Mouse (Mus musculus) megakaryocyte progenitor cell, adult 5-6 weeks (primary cell): ENCODE measurements at regions not wholly inside any gene's neighbourhood (a gene's known extent, or its start where the extent isn't known, plus 50 kb on each side); places are given as distances from the start of the nearest gene placed in this dataset.

ENCODE experiments used
- ATAC-seq: replicated peaks from 2 replicates; pipeline ENCODE4 v1.8.0; 2016; ENCODE audit warnings: mild to moderate bottlenecking, moderate TSS enrichment, inconsistent platforms; ENCODE audit not compliant: poor library complexity

DNA sequence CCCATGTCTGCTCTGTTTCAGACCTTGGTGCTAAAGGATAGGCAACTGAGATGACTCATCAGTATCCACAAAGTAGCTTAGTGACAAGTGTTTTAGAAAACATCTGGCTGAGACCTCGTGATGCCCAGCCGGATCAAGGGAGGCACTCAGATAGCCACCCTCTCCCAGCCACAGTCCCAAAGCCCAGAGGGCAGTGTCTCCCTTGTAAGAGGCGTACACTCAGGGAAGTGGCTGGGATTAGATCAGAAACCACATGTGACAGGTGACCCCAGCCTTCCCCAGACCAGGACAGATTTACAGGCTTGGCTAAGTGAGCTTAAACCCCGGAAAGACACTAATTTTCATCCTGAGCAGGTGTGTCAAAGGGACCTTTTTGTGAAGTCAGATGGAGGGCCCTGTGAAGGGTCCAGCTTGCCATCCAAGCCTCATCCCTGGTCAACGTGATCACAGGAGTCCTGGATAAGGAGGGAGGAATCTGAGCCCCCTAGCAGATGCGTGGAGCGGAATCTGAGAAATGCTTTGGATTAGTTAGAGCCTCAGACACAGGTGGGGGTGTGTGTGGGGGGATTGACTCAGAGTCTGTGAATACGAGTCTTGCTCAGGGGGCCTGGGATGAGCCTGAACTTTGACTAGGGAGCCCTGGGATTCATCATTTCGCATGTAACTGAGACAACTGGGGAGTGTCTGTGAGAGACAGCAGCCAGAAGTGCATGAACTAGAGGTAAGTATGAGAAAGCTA is 711.4 kb downstream of the Vrk1 start:
- ATAC-seq = no peak

DNA sequence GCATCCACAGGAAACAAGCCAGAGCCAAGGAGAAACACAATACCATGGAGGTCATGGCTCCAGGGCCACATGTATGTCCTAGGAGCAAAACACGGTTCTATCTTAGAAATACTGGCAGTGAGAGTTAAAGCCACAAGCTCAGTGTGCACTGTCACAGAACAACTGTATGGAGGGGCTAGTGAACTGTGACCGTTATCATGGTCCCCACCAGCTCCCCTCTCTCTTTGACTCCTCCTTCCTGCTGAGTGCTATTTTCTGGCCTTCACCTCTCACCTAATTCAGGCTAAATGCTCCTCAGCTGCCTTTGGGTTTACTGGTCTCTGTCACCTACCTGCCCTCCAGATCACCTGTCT is 712.0 kb downstream of the Vrk1 start:
- no peak for ATAC-seq

DNA sequence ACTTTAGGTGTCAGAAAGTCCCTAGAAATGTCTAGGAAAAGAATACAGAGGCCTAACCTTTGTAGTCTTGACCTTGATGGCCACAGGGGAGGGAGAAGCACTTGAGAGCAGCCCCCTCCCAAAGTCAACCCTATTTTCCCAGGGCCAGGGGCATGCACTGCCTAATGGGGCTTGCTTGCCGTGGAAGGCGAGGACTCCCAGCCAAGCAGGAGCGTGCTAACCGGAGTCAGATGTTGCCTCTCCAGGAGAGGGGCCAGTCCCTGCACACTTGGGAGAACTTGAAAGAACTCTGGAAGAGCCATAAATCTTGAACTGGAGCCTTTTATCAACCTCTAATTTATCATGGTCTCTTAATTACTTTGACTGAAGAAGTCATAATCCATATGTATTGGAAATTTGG is 712.7 kb downstream of the Vrk1 start:
- no peak for ATAC-seq

DNA sequence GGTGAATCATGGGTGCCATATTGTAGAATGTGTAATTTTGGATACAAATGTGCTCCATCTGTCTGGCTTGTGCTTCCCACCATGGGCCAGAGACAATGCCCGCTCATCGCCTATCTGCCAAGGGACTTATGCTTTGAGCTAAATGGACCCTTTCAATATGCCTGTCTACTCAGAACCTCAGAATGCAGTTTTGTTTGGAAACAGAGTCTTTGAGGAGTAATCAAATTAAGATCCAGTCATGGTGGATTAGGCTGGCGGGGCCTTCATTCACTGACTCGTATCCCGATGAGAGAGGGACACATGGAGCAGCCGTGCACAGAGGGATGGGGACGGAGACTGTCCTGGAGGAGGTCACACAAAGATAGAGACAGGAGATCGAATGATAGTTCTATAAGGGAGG is 716.9 kb downstream of the Vrk1 start:
- no peak for ATAC-seq

DNA sequence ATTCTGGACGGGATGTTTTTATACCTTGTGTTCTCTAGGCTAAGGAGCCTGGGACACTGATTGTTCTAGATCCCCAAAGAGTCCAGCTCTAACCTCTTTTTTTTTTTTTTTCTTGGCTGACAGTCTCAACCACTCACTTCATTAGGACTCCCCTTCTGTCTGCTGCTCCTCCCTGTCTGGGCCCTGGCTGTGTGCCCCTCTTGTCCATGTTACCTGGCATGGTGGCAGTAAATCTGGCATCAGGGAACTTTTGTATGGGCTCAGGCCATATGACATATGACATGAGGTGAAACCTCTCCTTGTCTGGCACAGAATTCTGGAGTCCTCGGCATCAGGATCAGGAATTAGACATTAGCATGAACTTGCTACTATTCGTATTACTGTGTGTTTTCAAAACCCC is 717.5 kb downstream of the Vrk1 start:
- no peak for ATAC-seq

DNA sequence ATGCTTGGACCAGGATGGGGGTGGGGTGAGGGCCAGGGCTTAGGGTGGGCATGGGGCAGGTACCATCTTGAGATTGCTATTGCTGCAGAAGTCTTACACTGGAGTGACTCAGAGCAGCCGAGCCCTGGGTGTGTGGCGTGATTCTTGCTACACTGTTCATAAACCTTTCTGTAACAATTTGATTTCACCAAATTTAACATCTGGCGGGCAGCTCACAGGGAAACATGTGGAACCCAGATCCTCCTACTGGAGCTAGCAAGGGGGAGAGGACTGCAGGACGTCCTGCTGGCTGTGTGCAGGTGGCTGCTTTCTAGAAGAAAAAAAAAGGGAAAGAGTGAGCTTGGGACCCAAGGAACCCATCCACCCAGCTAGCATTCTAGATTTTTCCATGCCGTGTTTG is 719.7 kb downstream of the Vrk1 start:
- no peak for ATAC-seq

DNA sequence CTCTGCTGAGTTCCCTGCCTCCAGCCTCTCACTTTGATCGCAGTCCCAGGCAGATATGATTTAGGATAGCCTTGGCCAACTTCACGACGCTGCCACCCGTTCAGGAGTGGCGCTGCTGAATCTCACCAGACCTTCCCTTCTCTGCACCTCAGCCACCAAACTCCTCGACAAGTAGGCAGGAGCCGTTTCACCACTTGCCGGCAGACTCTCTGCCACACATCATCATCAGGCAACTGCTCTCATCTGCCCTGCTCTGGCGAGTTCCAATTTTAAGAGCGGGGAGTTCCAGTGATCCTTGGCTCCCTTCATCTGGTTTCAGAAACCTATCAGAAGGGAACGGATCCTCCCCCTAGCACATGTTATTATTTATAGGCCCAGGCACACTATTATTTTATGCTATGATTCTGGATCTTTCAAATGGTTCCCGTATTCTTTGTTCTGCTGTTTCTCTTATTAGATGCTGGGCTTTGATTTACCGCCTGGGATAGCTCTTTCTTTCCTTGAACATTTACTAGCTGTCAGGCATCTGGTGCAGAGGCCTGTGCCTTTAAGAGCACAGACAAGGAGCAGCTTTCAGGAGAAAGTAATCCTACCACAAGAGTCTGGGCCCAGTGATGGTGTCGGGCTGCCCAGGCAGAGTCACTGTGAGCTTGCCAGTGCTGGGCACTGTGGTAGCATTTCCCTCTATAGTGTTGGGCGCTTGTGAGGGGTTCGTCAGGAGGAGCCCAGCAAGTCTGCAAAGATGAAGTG is 722.3 kb downstream of the Vrk1 start:
- ATAC-seq = no peak

DNA sequence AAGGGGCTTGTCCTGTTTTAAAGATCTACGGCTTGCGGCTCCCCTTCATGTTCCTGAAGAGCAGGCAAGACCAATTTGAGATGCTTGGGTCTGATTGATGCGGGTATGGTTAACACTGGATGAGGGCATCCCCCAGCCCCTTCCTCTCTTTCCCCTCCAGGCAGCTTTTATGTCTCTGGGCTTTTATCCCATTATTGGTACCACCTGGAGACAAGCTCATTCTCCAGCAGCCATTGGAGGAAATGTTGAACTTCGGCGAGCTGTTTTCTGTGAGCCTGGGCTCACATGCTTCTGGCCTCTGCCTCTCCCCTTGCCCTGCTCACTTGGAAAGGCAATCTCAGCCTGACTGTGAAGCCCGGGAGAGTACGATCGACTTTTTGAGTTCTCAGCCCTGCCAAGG is 738.7 kb downstream of the Vrk1 start:
- no peak for ATAC-seq

DNA sequence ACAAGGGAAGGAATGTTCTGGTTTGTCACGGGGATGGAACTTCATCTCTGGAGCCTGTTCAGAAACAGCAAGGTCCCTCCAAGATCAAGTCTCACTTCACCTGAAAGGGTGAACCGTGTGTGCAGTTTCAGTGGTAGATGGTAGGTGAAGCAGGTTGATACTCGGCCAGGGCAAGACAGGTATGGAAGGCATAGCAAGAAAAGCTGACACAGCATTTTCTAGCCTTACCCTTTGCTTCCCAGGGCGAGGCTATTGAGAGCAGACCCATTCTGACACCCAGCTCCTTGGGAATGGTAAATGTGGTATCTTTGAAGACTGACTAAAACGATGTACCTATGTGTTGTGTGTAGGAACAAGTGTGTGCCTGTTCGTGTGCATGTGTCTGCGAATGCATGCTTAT is 724.9 kb upstream of the 3110018I06Rik start:
- ATAC-seq = no peak

DNA sequence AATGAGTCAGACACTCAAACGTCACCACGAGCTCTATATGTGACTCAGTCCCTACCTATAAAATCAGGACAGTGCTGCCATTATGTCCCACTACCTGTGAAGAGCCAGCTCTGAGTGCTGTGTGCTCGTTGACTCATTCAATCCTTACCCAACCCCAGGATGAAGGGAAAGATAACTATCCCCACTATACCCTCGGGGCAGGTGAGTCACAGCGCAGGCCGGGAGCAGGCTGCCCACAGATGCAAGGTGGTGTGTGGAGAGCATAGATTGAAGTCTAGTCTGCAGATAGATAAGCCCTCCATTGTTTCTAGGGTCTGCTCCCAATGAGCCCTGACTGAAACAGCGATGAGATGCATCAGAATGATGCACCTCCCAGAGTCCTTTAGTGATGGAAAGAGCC is 723.9 kb upstream of the 3110018I06Rik start:
- no peak for ATAC-seq

DNA sequence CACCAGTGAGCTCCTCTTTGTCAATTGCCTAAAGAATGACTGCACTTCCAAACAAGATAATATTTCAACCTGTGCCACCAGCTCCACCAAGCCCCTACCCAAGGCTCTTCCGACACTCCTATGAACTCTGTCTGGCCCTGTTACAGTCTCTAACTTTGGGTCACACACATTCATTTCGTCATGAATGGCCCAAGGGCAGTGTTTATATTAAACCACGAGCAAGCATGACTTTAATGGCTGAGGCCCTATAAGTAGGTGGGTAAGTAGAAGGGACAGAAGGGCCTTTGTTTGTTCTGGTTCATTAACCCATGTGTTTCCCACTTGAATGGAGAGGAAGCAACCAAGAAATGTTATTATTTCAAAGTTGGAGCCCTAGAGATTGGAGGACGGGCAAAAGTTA is 714.9 kb upstream of the 3110018I06Rik start:
- ATAC-seq = no peak

DNA sequence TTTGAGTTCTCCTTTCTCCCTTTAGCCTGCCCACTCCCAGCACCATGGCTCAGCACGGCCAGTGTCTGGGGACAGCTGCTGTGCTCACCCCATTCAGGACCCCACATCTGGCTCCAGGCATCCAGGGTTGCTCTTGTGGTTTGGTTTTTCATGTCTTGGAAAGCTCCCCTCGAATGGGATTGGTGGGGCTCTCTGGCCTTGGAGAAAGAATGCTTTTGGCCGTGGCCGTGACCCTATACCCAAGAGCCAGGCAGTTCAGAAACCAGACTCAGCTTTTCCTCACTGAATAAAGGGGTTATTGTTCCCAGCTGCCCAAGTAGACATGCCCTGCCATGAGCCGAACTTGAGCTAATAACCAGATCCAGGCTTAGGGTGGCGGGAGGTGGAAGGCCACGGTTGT is 691.8 kb upstream of the 3110018I06Rik start:
- no peak for ATAC-seq

DNA sequence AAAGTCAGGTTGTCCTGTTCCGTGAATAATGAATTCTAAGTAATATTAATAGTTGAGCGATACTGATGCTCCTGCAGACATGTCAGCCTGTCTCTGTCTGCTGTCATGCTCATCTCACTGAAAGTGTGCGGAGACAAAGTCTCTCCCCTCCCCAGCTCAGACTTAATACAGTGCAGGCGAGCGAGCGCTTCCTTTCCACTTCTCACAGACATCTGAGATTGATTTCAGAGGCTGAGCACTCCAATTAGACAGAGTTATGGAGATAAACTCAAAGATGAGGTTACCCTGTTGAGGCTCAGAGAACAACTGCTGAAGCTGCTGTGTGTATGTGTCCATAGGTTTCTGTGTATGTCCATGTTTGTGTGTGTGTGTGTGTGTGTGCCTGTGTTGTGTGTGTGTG is 668.7 kb upstream of the 3110018I06Rik start:
- no peak for ATAC-seq

DNA sequence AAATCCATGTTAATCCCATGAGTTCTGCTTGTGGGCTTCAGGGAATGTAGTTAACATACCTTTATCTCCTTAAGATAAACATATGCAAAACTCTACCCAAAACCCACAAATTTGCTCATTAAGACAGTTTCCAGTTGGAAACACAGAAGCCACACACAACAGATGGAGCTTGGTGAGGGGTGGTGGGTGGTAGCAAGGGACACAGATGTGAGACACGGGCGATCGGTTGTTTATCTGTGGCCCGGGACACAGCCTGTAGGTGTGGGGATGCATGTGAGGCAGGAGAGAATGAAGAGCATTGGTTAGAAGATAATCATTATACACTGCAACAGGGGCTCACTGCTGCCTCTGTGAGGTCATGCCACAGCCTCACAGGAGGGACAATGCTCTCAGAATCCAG is 666.1 kb upstream of the 3110018I06Rik start:
- ATAC-seq = no peak

DNA sequence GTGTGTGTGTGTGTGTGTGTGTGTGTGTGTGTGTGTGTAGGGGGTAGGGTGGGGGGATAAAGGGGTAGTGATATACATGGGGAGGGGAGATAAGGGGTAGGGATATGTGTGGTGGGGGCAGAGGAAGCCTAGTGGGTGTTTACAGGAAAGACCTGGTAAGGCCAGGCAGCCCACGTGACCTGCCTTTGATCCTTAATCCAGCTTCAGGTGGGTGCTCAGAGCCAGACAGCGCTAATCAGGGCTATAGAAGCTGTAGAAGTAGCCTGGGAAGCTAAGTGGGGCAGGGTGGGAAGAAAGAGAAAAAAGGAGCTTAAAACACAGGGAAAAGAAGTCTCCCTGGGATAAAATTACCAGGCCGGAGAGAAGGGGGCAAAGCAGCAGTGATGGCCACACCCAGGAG is 659.9 kb upstream of the 3110018I06Rik start:
- no peak for ATAC-seq

DNA sequence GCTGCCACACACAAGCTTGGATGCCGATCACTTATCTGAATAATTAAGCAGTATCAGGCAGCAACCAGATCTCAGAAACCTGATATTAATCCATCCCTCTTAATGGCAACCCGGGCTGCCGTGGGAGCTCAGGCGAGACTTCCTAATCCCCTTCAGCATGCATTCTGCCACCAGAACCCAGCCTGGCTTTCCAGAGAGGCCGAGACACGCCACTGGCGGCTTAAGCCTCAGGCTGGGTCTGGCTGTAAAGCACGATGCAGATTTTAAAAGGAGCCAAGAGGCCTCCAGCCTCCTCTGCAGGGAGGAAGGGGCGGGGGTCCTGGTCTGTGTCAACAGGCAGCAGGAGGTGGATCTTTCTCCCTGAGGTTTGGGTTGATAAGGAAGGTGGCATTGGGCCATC is 659.1 kb upstream of the 3110018I06Rik start:
- no peak for ATAC-seq

DNA sequence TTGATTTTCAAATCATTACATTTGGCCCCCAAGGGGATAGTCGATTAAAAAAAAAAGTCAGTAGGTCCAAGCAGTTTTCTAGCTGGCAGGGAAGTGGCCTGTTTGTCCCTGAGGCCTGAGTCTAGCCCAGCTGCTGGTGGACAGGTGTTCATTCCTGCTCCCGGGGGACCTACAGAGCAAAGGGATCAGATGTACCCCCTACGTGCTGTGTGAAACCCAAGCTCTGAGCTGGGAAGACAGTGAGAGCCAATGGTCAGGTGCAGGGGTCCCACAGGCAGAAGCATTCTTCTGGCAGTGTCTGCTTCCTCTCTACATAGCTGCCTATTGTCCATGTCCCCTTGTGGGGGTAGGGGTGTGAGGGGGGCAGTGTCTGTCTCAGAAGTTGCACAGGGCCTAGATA is 653.2 kb upstream of the 3110018I06Rik start:
- ATAC-seq = no peak

DNA sequence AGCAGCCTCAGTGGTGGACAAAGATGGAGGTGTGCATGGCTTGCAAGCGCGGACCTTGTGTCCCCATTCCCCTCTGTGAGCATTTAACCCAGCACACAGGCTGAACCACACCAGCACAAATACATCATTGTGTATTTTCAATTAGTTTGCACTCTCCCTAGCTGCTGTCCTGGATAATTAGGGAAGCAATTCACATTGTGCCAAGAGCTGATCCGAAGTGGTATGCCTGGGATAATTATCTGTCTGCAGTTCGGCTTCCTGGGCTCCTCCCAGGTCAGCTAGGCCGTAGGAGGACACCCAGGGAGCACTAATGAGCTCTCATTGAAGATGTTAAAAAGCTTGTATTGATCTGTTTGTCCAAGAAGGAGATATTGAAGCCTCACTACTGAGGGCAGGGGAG is 648.8 kb upstream of the 3110018I06Rik start:
- no peak for ATAC-seq

DNA sequence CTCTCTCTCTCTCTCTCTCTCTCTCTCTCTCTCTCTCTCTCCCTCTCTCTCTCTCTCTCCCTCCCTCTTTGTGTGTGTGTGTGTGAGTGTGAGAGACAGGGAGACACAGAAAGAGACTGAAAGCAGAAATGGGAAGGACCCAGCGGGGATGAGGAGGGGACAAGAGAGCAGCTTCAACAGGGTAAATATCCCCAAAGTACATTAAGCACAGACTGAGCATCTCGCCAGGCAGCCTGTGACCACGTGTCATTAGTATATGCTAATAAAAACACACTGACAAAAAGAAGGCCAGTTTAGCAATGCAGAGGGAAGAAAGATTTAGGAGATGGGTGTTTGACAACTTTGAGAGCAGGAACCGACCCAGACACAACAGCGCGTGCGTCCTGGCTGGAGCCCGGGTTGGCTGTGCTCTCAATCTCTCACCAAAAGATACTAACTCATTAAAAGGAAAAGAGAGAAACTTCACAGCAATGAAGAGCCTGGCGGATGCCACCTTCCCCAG is 648.2 kb upstream of the 3110018I06Rik start:
- ATAC-seq = no peak

DNA sequence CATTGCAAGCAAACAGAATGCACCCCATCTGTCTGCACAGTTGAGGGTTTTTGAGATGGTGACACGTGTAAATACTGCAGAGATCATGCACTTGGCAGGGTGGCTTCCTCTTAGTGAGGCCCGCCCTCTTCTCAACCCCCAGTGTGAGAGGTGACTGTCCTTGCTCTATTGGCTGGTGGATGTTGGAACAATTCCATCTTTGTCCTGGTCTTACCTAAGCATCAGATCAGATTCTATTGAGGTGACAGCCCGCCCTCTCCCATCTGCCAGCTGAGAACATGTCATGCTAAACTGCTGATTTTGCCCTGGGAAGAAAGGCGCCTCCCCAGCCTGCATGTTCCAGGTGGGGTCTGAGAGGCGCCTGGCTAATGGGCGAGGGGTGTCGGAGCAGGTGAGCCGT is 646.4 kb upstream of the 3110018I06Rik start:
- ATAC-seq = no peak

DNA sequence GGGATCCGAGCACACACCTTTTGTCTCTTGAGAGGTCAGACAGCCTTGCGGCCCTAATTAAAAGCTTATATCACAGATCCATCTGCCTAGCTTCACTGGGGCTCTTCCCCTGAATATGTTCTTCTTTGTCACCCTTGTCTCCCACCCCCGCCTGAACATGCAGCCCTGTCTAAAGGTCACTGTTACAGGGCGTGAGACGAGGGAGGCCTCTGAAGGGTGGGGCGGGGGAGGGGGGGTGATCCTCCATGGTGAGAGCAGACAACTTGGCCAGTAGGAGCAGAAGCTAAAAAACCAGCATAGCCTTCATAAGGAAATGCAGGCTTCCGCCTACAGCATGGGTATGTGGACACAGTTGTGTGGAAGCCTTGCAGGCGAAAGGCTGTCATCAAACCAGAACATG is 646.0 kb upstream of the 3110018I06Rik start:
- ATAC-seq = no peak

DNA sequence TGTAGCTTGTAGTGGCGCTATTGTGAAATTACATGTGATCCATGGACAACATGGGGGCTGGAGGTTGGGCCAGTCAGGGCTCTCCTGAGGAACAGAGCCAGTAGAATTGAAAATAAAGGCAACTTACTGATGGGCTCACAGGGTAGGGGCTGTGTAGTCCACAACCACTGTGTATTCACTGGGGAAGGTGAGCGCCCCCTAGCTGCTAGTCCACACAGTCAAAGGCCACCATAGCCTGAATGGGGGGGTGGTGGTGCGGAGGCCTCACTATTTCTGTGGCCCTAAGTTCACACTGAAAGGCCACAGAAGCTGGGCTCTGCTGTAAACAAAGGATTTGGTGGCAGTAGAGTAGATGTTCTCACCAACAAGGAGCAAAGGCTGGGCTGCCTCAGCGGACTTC is 636.8 kb upstream of the 3110018I06Rik start:
- no peak for ATAC-seq

DNA sequence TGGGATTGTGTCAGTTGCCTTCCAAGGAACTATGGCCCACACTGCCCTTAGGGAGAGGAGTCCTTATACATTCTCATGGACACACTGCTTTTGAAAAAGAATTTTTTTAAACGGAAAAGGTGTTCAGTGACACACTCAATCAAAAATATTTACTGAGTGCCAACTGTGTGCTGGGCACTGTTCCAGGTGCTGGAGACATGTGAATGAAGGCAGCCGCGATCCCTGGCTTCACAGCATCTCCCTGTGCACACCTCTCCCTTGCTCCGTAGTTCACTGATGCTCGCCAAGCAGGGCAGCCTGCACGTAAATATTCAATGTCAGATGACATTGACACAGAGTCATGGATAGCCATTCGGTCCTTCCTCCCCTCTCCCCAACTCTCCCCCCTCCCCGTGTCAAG is 635.7 kb upstream of the 3110018I06Rik start:
- ATAC-seq = no peak
